Mouse (Mus musculus) cerebellum, adult 9-10 months (tissue): ENCODE results near the gene Gm8298.
A peak's percentile ranks its signal among the peaks of the same experiment; 100 is the strongest.
"Not testable (repeated sequence)": the region's sequence is repeated elsewhere in the genome, so short reads cannot be mapped to it uniquely, and the experiment has no call there.

Experiments
- DNase-seq: peaks from one replicate; pipeline ENCODE4 v3.0.0; 2022

Gm8298 gene

GRCm38 (mm10) chr3:59860751-59861150 lies at the start of gene Gm8298:
Gm8298 (plus strand) TSS chr3:59861051.
- DNase-seq: no peak

- DNase-seq: no peak
Observed at GRCm38 (mm10) chr3:59813169-59813568, 47.7 kb upstream of the Gm8298 start.

- DNase-seq: peak; percentile 18
Observed at GRCm38 (mm10) chr3:59870765-59871164, 9.9 kb downstream of the Gm8298 start.

GRCm38 (mm10) chr3:59877601-59878000 lies 16.8 kb downstream of the Gm8298 start:
- DNase-seq: not testable (repeated sequence)

GRCm38 (mm10) chr3:59879801-59880554 lies 19.1 kb downstream of the Gm8298 start:
- DNase-seq: not testable (repeated sequence)

GRCm38 (mm10) chr3:59893276-59893675 lies 32.4 kb downstream of the Gm8298 start:
- DNase-seq: no peak

- no peak for DNase-seq
Observed at GRCm38 (mm10) chr3:59924914-59925313, 64.1 kb downstream of the Gm8298 start, which contains the start of gene C130079G13Rik. C130079G13Rik (plus strand) TSS chr3:59925214.
